Mouse (Mus musculus) left cerebral cortex, adult 2 months (tissue): Measurements from ENCODE around the gene Proser3. TPM values are rescaled to one million over a fixed set of nuclear protein-coding genes. Genes with fewer than 3 reads are reported as not detected.

Experiments
- DNase-seq, 2 experiments: peaks; one replicate each; pipeline ENCODE4 v3.0.0; 2021 to 2022; ENCODE audit warnings: low spot score in 2 of 2, mixed read lengths in 1 of 2; ENCODE audit errors: extremely low spot score in 1 of 2
- H3K27ac ChIP-seq: fragments of 200-600 bp; 2 replicates; pipeline ENCODE4 v1.8.1; 2022
- H3K4me3 ChIP-seq: fragments of 200-600 bp; 2 replicates; pipeline ENCODE4 v1.8.1; 2022
- CTCF ChIP-seq: fragments of 200-600 bp; IDR thresholded peaks from 2 replicates; pipeline ENCODE4 v1.8.1; 2022; ENCODE audit warnings: antibody characterized with exemption, mild to moderate bottlenecking, moderate library complexity
- intact Hi-C: fragments of 180-260 bp; cut with DNase I; formaldehyde crosslinking; loops from one replicate; pipeline ENCODE4 v1.15.1; 2025
- total RNA-seq, 2 experiments: library from RNA; stranded (reverse); gene quantifications; 2 replicates each; pipeline ENCODE4 v1.2.3; 2021

Proser3 gene
- total RNA-seq, 2 experiments from 2014 or later: 4.9 to 5.2 TPM

DNA sequence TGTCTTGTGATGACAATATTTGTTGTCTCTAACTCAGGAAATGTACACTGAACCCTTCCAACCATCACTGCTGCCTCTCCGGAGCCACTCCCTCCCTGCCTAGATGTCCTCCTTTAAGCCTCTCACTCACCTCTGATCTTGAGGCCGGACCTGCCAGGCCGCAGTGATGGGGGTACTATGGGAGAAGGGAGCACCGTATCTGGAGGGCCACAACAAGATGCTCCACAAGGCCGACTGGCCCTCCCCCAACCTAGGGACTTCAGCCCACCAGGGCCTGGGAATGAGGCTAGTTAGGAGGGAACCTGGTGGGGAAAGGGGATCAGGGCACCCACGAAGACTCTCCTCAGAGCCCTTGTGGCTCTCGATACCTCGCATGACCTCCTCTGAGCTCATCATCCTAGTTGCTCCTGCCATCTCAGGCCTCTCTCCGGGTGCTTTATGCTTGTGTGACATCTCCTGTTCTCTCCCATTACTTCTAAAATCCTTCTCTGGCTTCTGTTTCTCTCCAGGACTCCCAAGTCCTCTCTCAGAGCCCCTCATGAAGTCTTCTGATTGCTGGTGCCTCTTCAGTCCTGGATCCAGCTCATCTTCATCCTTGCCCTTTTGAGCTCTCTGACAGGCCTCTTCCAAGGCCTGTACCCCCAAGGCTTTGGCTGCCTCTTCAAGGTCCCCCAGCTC lies 39.0 kb upstream of the Proser3 start:
- Histone ChIP-seq H3K27ac (no peak overlapping the region), H3K4me3 (no peak overlapping the region)
- DNase-seq: no peak
- intact Hi-C loops: no loop called here
- TF ChIP-seq CTCF: no peak

- peak; percentile 79 for DNase-seq
- TF ChIP-seq CTCF: peak; percentile 88
- Histone ChIP-seq H3K4me3 (peak overlapping the region; percentile 74), H3K27ac (peak overlapping the region; percentile 89)
- intact Hi-C loops: loop anchor here (2.0 to 10.0 kb wide), 6 partner anchors 19 to 368 kb away; partner anchors contain the start of genes Cox6b1, Ffar1, Gm49396 and Psenen
Measured at GRCm38 (mm10) chr7:30589435-30590301, 37.6 kb upstream of the Proser3 start.

- Histone ChIP-seq H3K27ac (peak within 1 kb of the TSS; percentile 91), H3K4me3 (peak within 1 kb of the TSS; percentile 74)
- TF ChIP-seq CTCF: no peak
- intact Hi-C loops: loop anchor here (2.0 to 10.0 kb wide), 6 partner anchors 20 to 368 kb away; partner anchors contain the start of genes Cox6b1, Ffar1, Gm49396 and Psenen
- DNase-seq: peak; percentile 95 to 97
Measured at GRCm38 (mm10) chr7:30588676-30589434, 36.8 kb upstream of the Proser3 start, which contains the start of gene Kmt2b. Kmt2b (minus strand) TSS chr7:30588726.

- peak in 1 of 2 experiments; percentile 55 for DNase-seq
- no peak for TF ChIP-seq CTCF
- H3K27ac ChIP-seq: peak overlapping the region; percentile 91
- intact Hi-C loops: loop anchor here (2.0 to 10.0 kb wide), 6 partner anchors 21 to 369 kb away; partner anchors contain the start of genes Cox6b1, Ffar1, Gm49396 and Psenen
- peak overlapping the region; percentile 74 for H3K4me3 ChIP-seq
Measured at GRCm38 (mm10) chr7:30587842-30588667, 36.0 kb upstream of the Proser3 start.

GRCm38 (mm10) chr7:30586455-30587020 lies 34.4 kb upstream of the Proser3 start:
- no peak for DNase-seq
- no peak for TF ChIP-seq CTCF
- Histone ChIP-seq H3K27ac (no peak overlapping the region), H3K4me3 (no peak overlapping the region)
- intact Hi-C loops: loop anchor here (5.0 to 10.0 kb wide), 4 partner anchors 41 to 371 kb away; partner anchors contain the start of genes Cox6b1, Ffar1, Tmem147 and Usf2

DNA sequence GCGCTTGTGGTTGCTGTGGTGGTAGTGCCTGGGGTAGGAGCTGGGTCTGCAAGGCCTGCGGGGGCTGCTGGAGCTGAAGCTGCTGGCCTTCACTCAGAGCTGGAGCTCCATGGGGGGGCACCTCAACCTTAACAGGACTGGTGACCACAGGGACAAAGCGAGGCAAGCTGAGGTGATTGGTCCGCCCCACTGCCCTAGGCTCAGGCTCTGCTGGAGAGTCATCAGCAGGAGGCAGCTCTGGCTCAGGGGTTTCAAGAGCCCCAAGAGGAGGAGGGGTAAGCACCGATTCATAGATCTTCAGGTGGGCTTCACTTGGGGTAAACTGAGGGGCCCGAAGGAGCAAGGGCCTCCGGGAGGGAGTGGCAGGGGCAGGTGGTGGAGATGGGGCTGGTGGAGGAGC lies 33.1 kb upstream of the Proser3 start:
- intact Hi-C loops: loop anchor here (5.0 to 10.0 kb wide), 4 partner anchors 42 to 372 kb away; partner anchors contain the start of genes Cox6b1, Ffar1, Tmem147 and Usf2
- TF ChIP-seq CTCF: no peak
- no peak overlapping the region for H3K4me3 ChIP-seq

GRCm38 (mm10) chr7:30584339-30584738 lies 32.2 kb upstream of the Proser3 start:
- Histone ChIP-seq H3K27ac (no peak overlapping the region), H3K4me3 (no peak overlapping the region)
- intact Hi-C loops: loop anchor here (10.0 kb wide), 1 partner anchor 140 kb away; the partner anchor contains the start of gene Tmem147
- TF ChIP-seq CTCF: no peak
- DNase-seq: no peak

More for the DNA sequence above, 33.1 kb upstream of the Proser3 start:
- no peak overlapping the region for H3K27ac ChIP-seq
- no peak for DNase-seq

GRCm38 (mm10) chr7:30581547-30581946 lies 29.4 kb upstream of the Proser3 start:
- intact Hi-C loops: loop anchor here (10.0 kb wide), 1 partner anchor 143 kb away; the partner anchor contains the start of gene Tmem147
- no peak for DNase-seq
- Histone ChIP-seq H3K27ac (no peak overlapping the region), H3K4me3 (no peak overlapping the region)
- no peak for TF ChIP-seq CTCF

GRCm38 (mm10) chr7:30579950-30580349 lies 27.9 kb upstream of the Proser3 start:
- Histone ChIP-seq H3K27ac (no peak overlapping the region), H3K4me3 (no peak overlapping the region)
- DNase-seq: no peak
- TF ChIP-seq CTCF: no peak
- intact Hi-C loops: loop anchor here (10.0 kb wide), 1 partner anchor 145 kb away; the partner anchor contains the start of gene Tmem147

DNA sequence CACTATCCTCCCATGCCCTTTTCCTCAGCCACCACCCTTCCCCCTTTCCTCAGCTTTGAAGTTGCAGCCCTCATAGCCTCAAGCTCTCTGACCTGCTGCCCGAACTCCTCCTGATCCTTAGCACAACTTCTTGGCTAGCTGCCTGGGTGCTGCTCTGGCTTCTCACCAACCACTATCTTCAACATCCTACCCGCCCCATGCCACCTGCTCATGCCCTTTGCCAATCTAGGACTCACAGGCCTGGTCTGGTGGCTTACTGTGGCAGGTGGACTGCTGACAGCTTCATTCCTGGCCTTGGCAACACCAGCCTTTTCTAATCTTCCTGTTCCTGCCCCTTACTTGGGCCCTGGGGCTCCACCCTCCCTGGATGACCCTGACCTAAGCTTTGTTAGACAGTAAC lies 20.9 kb upstream of the Proser3 start:
- no peak overlapping the region for H3K27ac ChIP-seq
- no peak for DNase-seq
- intact Hi-C loops: no loop called here

More for the DNA sequence above, 20.9 kb upstream of the Proser3 start:
- H3K4me3 ChIP-seq: no peak overlapping the region
- no peak for TF ChIP-seq CTCF
